Mouse (Mus musculus) kidney, postnatal 14 days (tissue): ENCODE data around the gene Cab39l.

ENCODE experiments used
- DNase-seq: peaks from one replicate; pipeline ENCODE4 v3.0.0; 2022; ENCODE audit warnings: mixed read lengths

The Cab39l gene

DNA sequence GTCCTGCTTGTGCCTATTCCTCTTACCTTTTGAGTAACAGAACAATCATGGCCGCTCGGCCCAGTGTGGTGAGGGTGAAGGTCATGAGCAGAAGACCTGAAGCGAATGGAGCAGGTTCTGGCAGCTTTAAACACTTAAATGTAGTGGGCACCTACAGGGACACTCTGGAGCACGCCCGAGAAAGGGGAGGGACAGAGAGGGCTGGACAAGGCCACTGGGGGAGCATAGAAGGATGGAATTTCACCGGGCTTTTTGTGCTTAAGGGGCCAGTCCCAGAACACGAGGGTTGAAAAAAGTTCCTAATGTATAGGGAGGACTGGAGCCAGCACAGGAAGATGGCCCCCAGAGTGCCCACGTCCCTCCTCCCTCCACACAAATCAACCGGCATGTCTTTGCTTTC, 193.2 kb downstream of the Cab39l start:
- DNase-seq, result no peak
